Mouse (Mus musculus): ENCODE data around the gene Tmem230.

DNA sequence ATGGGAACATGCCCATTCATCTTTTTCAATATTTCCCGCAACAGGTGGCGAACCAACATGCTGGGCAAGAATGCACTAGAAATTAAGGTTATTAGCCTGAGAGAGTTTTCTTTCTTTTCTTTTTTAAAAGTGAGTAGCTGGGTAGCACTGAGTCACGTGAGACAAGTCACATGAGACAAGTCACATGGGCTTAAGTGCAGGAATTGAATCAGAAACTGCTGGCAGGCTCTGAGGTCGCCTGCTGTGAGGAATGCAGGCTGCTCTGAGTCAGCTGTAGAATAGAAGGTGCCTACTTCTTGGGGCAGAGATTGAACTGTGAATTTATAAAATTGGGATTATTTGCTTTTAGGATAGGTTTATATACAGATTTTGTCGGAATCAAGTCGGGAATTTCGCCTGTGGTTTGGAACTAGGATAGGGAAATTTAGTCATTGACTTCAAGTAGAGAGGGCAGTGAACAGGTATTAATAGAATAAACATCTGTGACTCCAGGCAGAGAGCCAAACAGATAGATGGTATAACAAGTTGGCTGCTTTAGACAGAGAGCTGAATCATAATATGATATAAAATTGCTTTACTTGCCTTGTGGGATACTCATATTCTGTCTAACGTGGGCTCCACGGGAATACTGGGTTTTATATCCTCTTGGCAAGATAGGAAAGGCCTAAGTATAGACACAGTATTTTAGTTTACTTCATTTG lies 38.9 kb upstream of the Tmem230 start:
- TF ChIP-seq CTCF (IDR thresholded peaks at IDR 0.05; ENCODE audit: extremely low read depth, insufficient read length, insufficient replicate concordance, low read depth, low read length) (no peak), POLR2A (IDR thresholded peaks at IDR 0.05; ENCODE audit: low read depth, low read length) (no peak)

Measured in small intestine, adult 2 months (tissue).